Mouse (Mus musculus) NIH3T3 (cell line): ENCODE data around the gene Spata32.
"Not testable (repeated sequence)": the region's sequence is repeated elsewhere in the genome, so short reads cannot be mapped to it uniquely, and the experiment has no call there.

Experiments
- DNase-seq: peaks from one replicate; pipeline ENCODE4 v3.0.0-alpha.2; 2012; ENCODE audit warnings: low read depth

Spata32 gene

GRCm38 (mm10) chr11:103246081-103246730 is 28.0 kb upstream of the Spata32 start:
- DNase-seq = peak; percentile 87

- peak; percentile 36 for DNase-seq
Observed at GRCm38 (mm10) chr11:103244856-103245255, 26.6 kb upstream of the Spata32 start.

- DNase-seq = no peak
Observed at GRCm38 (mm10) chr11:103240740-103241139, 22.5 kb upstream of the Spata32 start.

GRCm38 (mm10) chr11:103237757-103238156 is 19.5 kb upstream of the Spata32 start:
- no peak for DNase-seq

GRCm38 (mm10) chr11:103236903-103237302 is 18.7 kb upstream of the Spata32 start:
- DNase-seq = no peak

GRCm38 (mm10) chr11:103236431-103236830 is 18.2 kb upstream of the Spata32 start:
- DNase-seq = no peak

- no peak for DNase-seq
Observed at GRCm38 (mm10) chr11:103235702-103236101, 17.5 kb upstream of the Spata32 start.

- DNase-seq = no peak
Observed at GRCm38 (mm10) chr11:103234447-103234846, 16.2 kb upstream of the Spata32 start.

- peak; percentile 88 for DNase-seq
Observed at GRCm38 (mm10) chr11:103232966-103233365, 14.7 kb upstream of the Spata32 start.

- no peak for DNase-seq
Observed at GRCm38 (mm10) chr11:103231367-103231766, 13.1 kb upstream of the Spata32 start.

- no peak for DNase-seq
Observed at GRCm38 (mm10) chr11:103230626-103231025, 12.4 kb upstream of the Spata32 start.

- no peak for DNase-seq
Observed at GRCm38 (mm10) chr11:103229608-103230007, 11.4 kb upstream of the Spata32 start.

GRCm38 (mm10) chr11:103223951-103224456 is 5.8 kb upstream of the Spata32 start:
- DNase-seq = no peak

- DNase-seq = no peak
Observed at GRCm38 (mm10) chr11:103223444-103223843, 5.2 kb upstream of the Spata32 start.

GRCm38 (mm10) chr11:103222718-103223117 is 4.5 kb upstream of the Spata32 start:
- DNase-seq = not testable (repeated sequence)

GRCm38 (mm10) chr11:103221437-103221836 is 3.2 kb upstream of the Spata32 start:
- no peak for DNase-seq

GRCm38 (mm10) chr11:103219995-103220394 is 1.8 kb upstream of the Spata32 start:
- peak; percentile 30 for DNase-seq

- no peak for DNase-seq
Observed at GRCm38 (mm10) chr11:103219259-103219658, 1.0 kb upstream of the Spata32 start.

- no peak for DNase-seq
Observed at GRCm38 (mm10) chr11:103218517-103218901, 277 bp upstream of the Spata32 start.

- no peak for DNase-seq
Observed at GRCm38 (mm10) chr11:103215355-103215754, 2.9 kb downstream of the Spata32 start.

- DNase-seq = no peak
Observed at GRCm38 (mm10) chr11:103213712-103214111, 4.5 kb downstream of the Spata32 start.

- peak; percentile 57 for DNase-seq
Observed at GRCm38 (mm10) chr11:103210291-103210690, 7.9 kb downstream of the Spata32 start.

- DNase-seq = no peak
Observed at GRCm38 (mm10) chr11:103208458-103208857, 9.8 kb downstream of the Spata32 start, which contains the start of gene 1700023F06Rik. Gene 1700023F06Rik, minus strand, starts transcription at chr11:103208558.

GRCm38 (mm10) chr11:103206203-103206602 is 12.0 kb downstream of the Spata32 start:
- no peak for DNase-seq
